Mouse (Mus musculus) neural tube, embryonic 14.5 days (tissue): ENCODE data around the gene Car7. TPM values are rescaled to one million over a fixed set of nuclear protein-coding genes. Genes with fewer than 3 reads are reported as not detected.
A peak's percentile ranks its signal among the peaks of the same experiment; 100 is the strongest.
"Not testable (repeated sequence)": the region's sequence is repeated elsewhere in the genome, so short reads cannot be mapped to it uniquely, and the experiment has no call there.

ENCODE experiments used
- ATAC-seq: fragments of 200-750 bp; cut with Nextera tagmentation; 2 replicates; pipeline ENCODE4 v1.8.0; 2017; ENCODE audit warnings: low read depth, mild to moderate bottlenecking, moderate TSS enrichment, moderate library complexity
- H3K27ac ChIP-seq: fragments of 300-500 bp; sonication (generic); 2 replicates; pipeline ENCODE4 v1.5.1; 2014; ENCODE audit warnings: low read depth, mild to moderate bottlenecking, control low read depth, low read length, moderate library complexity, mixed read lengths
- H3K27me3 ChIP-seq: fragments of 300-500 bp; sonication (generic); 2 replicates; pipeline ENCODE4 v1.6.1; 2014; ENCODE audit warnings: low read length; ENCODE audit not compliant: control insufficient read depth, insufficient read depth
- H3K36me3 ChIP-seq: fragments of 300-500 bp; sonication (generic); 2 replicates; pipeline ENCODE4 v1.6.1; 2014; ENCODE audit warnings: low read length, mixed read lengths; ENCODE audit not compliant: control insufficient read depth, insufficient read depth
- H3K4me1 ChIP-seq: fragments of 300-500 bp; sonication (generic); 2 replicates; pipeline ENCODE4 v1.6.1; 2014; ENCODE audit warnings: low read length; ENCODE audit not compliant: control insufficient read depth, insufficient read depth
- H3K4me2 ChIP-seq: fragments of 300-500 bp; sonication (generic); 2 replicates; pipeline ENCODE4 v1.6.1; 2014; ENCODE audit warnings: mild to moderate bottlenecking, low read depth, low read length, control low read depth
- H3K4me3 ChIP-seq: fragments of 300-500 bp; sonication (generic); 2 replicates; pipeline ENCODE4 v1.5.1; 2014; ENCODE audit warnings: low read depth, low read length, control low read depth, mixed read lengths
- H3K9ac ChIP-seq: fragments of 300-500 bp; sonication (generic); replicated peaks from 2 replicates; pipeline ENCODE4 v1.6.1; 2014; ENCODE audit warnings: low read depth, mild to moderate bottlenecking, control low read depth, low read length, mixed read lengths
- H3K9me3 ChIP-seq: fragments of 300-500 bp; sonication (generic); 2 replicates; pipeline ENCODE4 v1.6.1; 2016; ENCODE audit warnings: low read length; ENCODE audit not compliant: control insufficient read depth
- WGBS: fragments of 180-500 bp; shearing (Covaris S2); extraction: QIAGEN DNeasy Blood & Tissue Kit; methylation state at CpG from one replicate; pipeline ENCODE4 v1.1.7; 2014; 5-methylcytosine and 5-hydroxymethylcytosine counted together
- polyA plus RNA-seq: library from polyadenylated mRNA; unstranded; fragments of >200 nt; fragmentation: Nextera tagmentation; extraction: Ambion mirVana; gene quantifications from 2 replicates; pipeline ENCODE4 v1.2.1, GENCODE M21; 2014

The Car7 gene
- polyA plus RNA-seq, 1 experiment from 2014 or later, result 1.6 TPM

GRCm38 (mm10) chr8:104557226-104557625 is 22.7 kb downstream of the Car7 start:
- Histone ChIP-seq H3K27me3 (no peaks in the 10 kb centered on the region), H3K9me3 (no peaks in the 10 kb centered on the region), H3K4me1 (no peaks in the 10 kb centered on the region), H3K4me3 (no peak overlapping the region), H3K27ac (no peak overlapping the region), H3K36me3 (no peaks in the 10 kb centered on the region), H3K9ac (no peak overlapping the region), H3K4me2 (no peak overlapping the region)
- WGBS, result 87% methylated on average over 7 of the region's 7 CpGs
- no peak for ATAC-seq

- Histone ChIP-seq H3K4me2 (no peak overlapping the region), H3K4me1 (no peaks in the 10 kb centered on the region), H3K9me3 (no peaks in the 10 kb centered on the region), H3K4me3 (no peak overlapping the region), H3K27me3 (no peaks in the 10 kb centered on the region), H3K36me3 (no peaks in the 10 kb centered on the region), H3K9ac (no peak overlapping the region), H3K27ac (no peak overlapping the region)
- no peak for ATAC-seq
Observed at GRCm38 (mm10) chr8:104560731-104561130, 26.2 kb downstream of the Car7 start.

- ATAC-seq, result peak; percentile 87; the same call in 1 of the 2 replicates
- no peak overlapping the region for H3K27ac ChIP-seq
- no peaks in the 10 kb centered on the region for H3K4me1 ChIP-seq
- no peak overlapping the region for H3K4me3 ChIP-seq
- no peaks in the 10 kb centered on the region for H3K27me3 ChIP-seq
- H3K36me3 ChIP-seq, result no peaks in the 10 kb centered on the region
- no peak overlapping the region for H3K4me2 ChIP-seq
- H3K9ac ChIP-seq, result no peak overlapping the region
- no peaks in the 10 kb centered on the region for H3K9me3 ChIP-seq
- 21% methylated on average over 22 of the region's 22 CpGs for WGBS
Observed at GRCm38 (mm10) chr8:104564633-104565456, 30.4 kb downstream of the Car7 start.

- no peak overlapping the region for H3K4me2 ChIP-seq
- no peaks in the 10 kb centered on the region for H3K36me3 ChIP-seq
- H3K27ac ChIP-seq, result no peak overlapping the region
- no peak overlapping the region for H3K9ac ChIP-seq
- no peaks in the 10 kb centered on the region for H3K9me3 ChIP-seq
- H3K4me1 ChIP-seq, result no peaks in the 10 kb centered on the region
- WGBS, result 94% methylated on average over 5 of the region's 5 CpGs
- peak; percentile 4; the same call in 1 of the 2 replicates for ATAC-seq
- H3K4me3 ChIP-seq, result no peak overlapping the region
- no peaks in the 10 kb centered on the region for H3K27me3 ChIP-seq
Observed at GRCm38 (mm10) chr8:104565457-104565798, 30.9 kb downstream of the Car7 start.

- H3K9me3 ChIP-seq, result no peaks in the 10 kb centered on the region
- H3K36me3 ChIP-seq, result no peaks in the 10 kb centered on the region
- H3K9ac ChIP-seq, result no peak overlapping the region
- WGBS, result 56% methylated on average over 1 of the region's 1 CpGs
- H3K4me1 ChIP-seq, result no peaks in the 10 kb centered on the region
- H3K27me3 ChIP-seq, result no peaks in the 10 kb centered on the region
- no peak overlapping the region for H3K4me3 ChIP-seq
- no peak overlapping the region for H3K4me2 ChIP-seq
- H3K27ac ChIP-seq, result no peak overlapping the region
- no peak for ATAC-seq
Observed at GRCm38 (mm10) chr8:104569559-104569958, 35.1 kb downstream of the Car7 start.

- no peaks in the 10 kb centered on the region for H3K4me1 ChIP-seq
- peak overlapping the region; percentile 39; the same call in 1 of the 2 replicates for H3K9ac ChIP-seq
- H3K4me2 ChIP-seq, result peak overlapping the region; percentile 66
- ATAC-seq, result peak; percentile 88
- WGBS, result 8% methylated on average over 26 of the region's 26 CpGs
- H3K4me3 ChIP-seq, result peak overlapping the region; percentile 30
- H3K36me3 ChIP-seq, result no peaks in the 10 kb centered on the region
- no peaks in the 10 kb centered on the region for H3K9me3 ChIP-seq
- H3K27ac ChIP-seq, result no peak overlapping the region
- no peaks in the 10 kb centered on the region for H3K27me3 ChIP-seq
Observed at GRCm38 (mm10) chr8:104570436-104571343, 36.2 kb downstream of the Car7 start.

- Histone ChIP-seq H3K9ac (no peak overlapping the region), H3K9me3 (no peaks in the 10 kb centered on the region), H3K4me2 (no peak overlapping the region), H3K27ac (no peak overlapping the region), H3K4me1 (no peaks in the 10 kb centered on the region), H3K27me3 (no peaks in the 10 kb centered on the region), H3K36me3 (no peaks in the 10 kb centered on the region), H3K4me3 (no peak overlapping the region)
- 95% methylated on average over 3 of the region's 3 CpGs for WGBS
- ATAC-seq, result no peak
Observed at GRCm38 (mm10) chr8:104576820-104577219, 42.3 kb downstream of the Car7 start.

GRCm38 (mm10) chr8:104577606-104578005 is 43.1 kb downstream of the Car7 start:
- not testable (repeated sequence) for H3K4me3 ChIP-seq, H3K27ac ChIP-seq, H3K36me3 ChIP-seq, H3K9ac ChIP-seq, ATAC-seq, H3K9me3 ChIP-seq, H3K4me2 ChIP-seq, H3K27me3 ChIP-seq, H3K4me1 ChIP-seq
- 78% methylated on average over 17 of the region's 17 CpGs for WGBS

- Histone ChIP-seq H3K4me2 (no peak overlapping the region), H3K4me1 (no peaks in the 10 kb centered on the region), H3K9me3 (no peaks in the 10 kb centered on the region), H3K4me3 (no peak overlapping the region), H3K36me3 (no peaks in the 10 kb centered on the region), H3K27me3 (no peaks in the 10 kb centered on the region), H3K9ac (no peak overlapping the region), H3K27ac (no peak overlapping the region)
- 58% methylated on average over 1 of the region's 1 CpGs for WGBS
- no peak for ATAC-seq
Observed at GRCm38 (mm10) chr8:104584522-104584921, 50.0 kb downstream of the Car7 start.
